Comparison of ENCODE assay signal across 14 mouse cellular contexts in the genomic region with DNA sequence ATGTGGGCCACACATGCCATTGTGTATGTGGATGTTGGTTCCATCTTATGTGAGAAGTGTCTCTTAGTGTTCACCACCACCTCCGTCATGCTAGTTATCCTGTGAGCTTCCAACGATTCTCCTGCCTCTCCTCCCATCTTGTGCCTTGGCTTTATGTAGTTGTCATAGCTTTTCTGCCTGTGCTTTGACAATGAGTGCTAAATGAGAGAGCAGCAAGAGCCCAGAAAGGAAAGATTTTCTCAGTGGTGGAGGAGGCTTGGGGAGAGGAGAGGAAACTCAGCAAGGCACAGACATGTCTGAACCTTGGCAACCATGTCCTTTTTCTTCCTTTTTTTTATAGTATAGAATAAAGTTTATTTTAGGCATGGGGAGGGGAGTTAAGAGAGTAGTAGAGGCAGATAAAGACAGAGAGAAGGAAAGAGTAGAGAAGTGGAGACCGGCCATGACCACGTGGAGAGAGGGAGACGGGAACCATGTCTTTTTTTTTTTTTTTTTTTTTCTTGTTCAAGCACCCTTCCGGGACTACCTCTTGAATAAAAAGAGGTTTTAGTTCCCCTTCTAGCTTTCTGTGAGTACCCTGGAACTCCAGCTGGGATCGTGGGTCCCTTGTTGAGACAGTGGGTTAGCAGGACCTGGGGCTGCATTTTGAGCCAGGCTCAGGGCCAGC.
DNase-seq lines count a peak whose midpoint lies in the region.
"Had no signal": no experiment of that assay in that cellular context is flagged by ENCODE, and none has a peak within 500 bp of the region (broad histone marks: within the 10 kb centered on the region; RNA-seq: fewer than 3 reads in every experiment).

No protein-coding gene starts in this region.

- peak; percentile 71 for DNase-seq in heart, adult 11 months
- no peak for DNase-seq in heart, adult 9 months (ENCODE audit: low spot score in 2 of 2)
- DNase-seq in brain, adult 2 months (ENCODE audit: low read depth, low spot score) = peak; percentile 29
- no peak for DNase-seq in lung, postnatal 14 days
- no peak for DNase-seq in yolk sac, embryonic 10.5 days (ENCODE audit: low spot score)
- DNase-seq: adrenal gland, adult 2 months; adrenal gland, postnatal 10 days; adrenal gland, postnatal 25 days; cerebellum, adult 11-12 months; cerebellum, adult 2 months; cerebellum, adult 9-10 months; cerebellum, postnatal 10 days; cerebellum, postnatal 25 days; forebrain, postnatal 0 days had no signal

Comparison
In these comparisons a context has a peak if more than half of its experiments do, and no peak if none do; other contexts are left out.
1. DNase-seq: peak in heart, adult 11 months (single experiment) and brain, adult 2 months (single experiment); none in heart, adult 9 months (0 of 2), lung, postnatal 14 days (single experiment) and yolk sac, embryonic 10.5 days (single experiment).